Mouse (Mus musculus) forelimb bud, embryonic 11.5 days (tissue): ENCODE measurements around the gene Prkch.
A peak's percentile ranks its signal among the peaks of the same experiment; 100 is the strongest.

Experiments used
- DNase-seq: peaks from one replicate; pipeline ENCODE4 v3.0.0-alpha.2; 2012; ENCODE audit warnings: low read depth, low spot score

Gene Prkch

GRCm38 (mm10) chr12:73754476-73755150, 170.0 kb downstream of the Prkch start:
- DNase-seq = no peak

GRCm38 (mm10) chr12:73755646-73756045, 171.1 kb downstream of the Prkch start:
- DNase-seq = no peak

GRCm38 (mm10) chr12:73756527-73756926, 171.9 kb downstream of the Prkch start:
- no peak for DNase-seq

GRCm38 (mm10) chr12:73762001-73762400, 177.4 kb downstream of the Prkch start:
- peak; percentile 28 for DNase-seq

GRCm38 (mm10) chr12:73762762-73763161, 178.2 kb downstream of the Prkch start:
- DNase-seq = no peak

- DNase-seq = peak; percentile 35
These were observed 180.3 kb downstream of the Prkch start for GRCm38 (mm10) chr12:73764649-73765525.

- DNase-seq = no peak
These were observed 181.6 kb downstream of the Prkch start for GRCm38 (mm10) chr12:73766152-73766551.

- DNase-seq = no peak
These were observed 184.2 kb downstream of the Prkch start for GRCm38 (mm10) chr12:73768788-73769187.

- no peak for DNase-seq
These were observed 184.9 kb downstream of the Prkch start for GRCm38 (mm10) chr12:73769536-73769935.

GRCm38 (mm10) chr12:73770771-73771170, 186.2 kb downstream of the Prkch start:
- no peak for DNase-seq

GRCm38 (mm10) chr12:73774793-73775385, 190.3 kb downstream of the Prkch start:
- no peak for DNase-seq

- no peak for DNase-seq
These were observed 191.9 kb downstream of the Prkch start for GRCm38 (mm10) chr12:73776401-73776945.

GRCm38 (mm10) chr12:73777673-73778072, 193.1 kb downstream of the Prkch start:
- DNase-seq = no peak

GRCm38 (mm10) chr12:73779332-73780231, 195.0 kb downstream of the Prkch start:
- DNase-seq = peak; percentile 43

GRCm38 (mm10) chr12:73781425-73782032, 196.9 kb downstream of the Prkch start:
- DNase-seq = no peak

- no peak for DNase-seq
These were observed 202.3 kb downstream of the Prkch start for GRCm38 (mm10) chr12:73786909-73787308.

GRCm38 (mm10) chr12:73788850-73789249, 204.3 kb downstream of the Prkch start:
- DNase-seq = no peak

- no peak for DNase-seq
These were observed 206.0 kb downstream of the Prkch start for GRCm38 (mm10) chr12:73790571-73791108.

GRCm38 (mm10) chr12:73793216-73793615, 208.6 kb downstream of the Prkch start:
- DNase-seq = no peak

- DNase-seq = no peak
These were observed 209.1 kb downstream of the Prkch start for GRCm38 (mm10) chr12:73793744-73794143.
